Mouse (Mus musculus) left cerebral cortex, adult 8-10 months (tissue): ENCODE data around the gene Apopt1. TPM values are rescaled to one million over a fixed set of nuclear protein-coding genes. Genes with fewer than 3 reads are reported as not detected.
"Not testable (repeated sequence)": the region's sequence is repeated elsewhere in the genome, so short reads cannot be mapped to it uniquely, and the experiment has no call there.

Source experiments
- DNase-seq, 2 experiments: peaks; one replicate each; pipeline ENCODE4 v3.0.0; 2022; ENCODE audit warnings: low spot score in 2 of 2
- total RNA-seq, 4 experiments: library from RNA; stranded (reverse); gene quantifications; 2 replicates each; pipeline ENCODE4 v1.2.4; 2022

The Apopt1 gene
- total RNA-seq, 4 experiments from 2014 or later = 38.6 to 41.1 (median 39.6) TPM

DNA sequence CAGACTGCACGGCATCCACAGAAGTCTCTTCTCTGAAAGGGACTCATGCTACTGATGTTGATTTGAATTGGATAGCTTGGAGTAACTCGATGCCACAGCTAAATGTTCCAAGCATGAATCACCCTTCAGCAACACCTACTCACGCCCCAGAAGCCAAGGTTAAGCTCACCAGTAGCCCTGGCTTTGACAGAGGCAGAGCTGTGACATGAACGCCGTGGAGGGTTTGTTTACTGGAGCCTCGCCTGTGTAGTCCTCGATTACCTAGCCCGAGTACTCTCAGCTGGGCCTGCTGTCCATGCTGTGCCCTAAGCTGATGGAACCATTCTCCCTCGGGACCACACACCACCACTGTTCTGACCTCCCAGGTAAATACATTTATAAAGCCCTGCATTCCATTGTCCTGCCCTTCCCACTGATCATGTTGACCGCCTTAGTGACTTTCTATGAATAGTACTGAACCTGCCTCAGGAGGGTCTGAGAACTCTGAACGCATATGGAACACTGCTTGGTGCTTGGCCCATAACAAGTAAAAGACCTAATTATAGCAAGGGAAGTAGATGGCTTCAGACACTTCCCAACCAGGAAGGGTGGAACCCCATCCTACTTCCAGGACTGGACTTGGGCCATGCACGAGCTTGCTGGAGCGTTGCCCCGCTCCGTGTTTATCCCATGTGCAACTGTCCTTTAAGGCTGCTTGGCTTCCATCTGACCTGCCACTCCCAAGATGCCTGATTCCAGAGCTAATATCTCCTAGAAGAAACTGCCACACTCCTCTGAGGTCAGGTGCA lies 7.7 kb upstream of the Apopt1 start:
- no peak for DNase-seq

DNA sequence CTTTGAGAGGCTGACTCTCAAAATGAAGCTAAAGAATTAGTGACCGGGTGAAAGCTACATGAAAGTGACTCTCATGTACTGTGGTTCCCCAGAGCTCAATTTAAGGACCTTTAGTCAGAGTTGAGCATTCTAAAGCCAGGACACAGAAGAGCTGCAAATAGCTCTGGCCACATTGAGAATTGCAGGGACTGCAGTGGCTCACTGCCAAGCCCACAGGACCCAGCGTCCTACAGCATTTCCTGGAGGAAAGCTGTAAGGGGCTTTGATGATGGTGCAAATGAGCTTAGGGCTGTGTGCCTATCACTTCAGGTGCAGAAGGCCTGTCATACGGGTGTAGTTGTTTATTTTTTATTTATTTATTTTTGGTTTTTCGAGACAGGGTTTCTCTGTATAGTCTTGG lies 4.9 kb upstream of the Apopt1 start:
- DNase-seq = no peak

DNA sequence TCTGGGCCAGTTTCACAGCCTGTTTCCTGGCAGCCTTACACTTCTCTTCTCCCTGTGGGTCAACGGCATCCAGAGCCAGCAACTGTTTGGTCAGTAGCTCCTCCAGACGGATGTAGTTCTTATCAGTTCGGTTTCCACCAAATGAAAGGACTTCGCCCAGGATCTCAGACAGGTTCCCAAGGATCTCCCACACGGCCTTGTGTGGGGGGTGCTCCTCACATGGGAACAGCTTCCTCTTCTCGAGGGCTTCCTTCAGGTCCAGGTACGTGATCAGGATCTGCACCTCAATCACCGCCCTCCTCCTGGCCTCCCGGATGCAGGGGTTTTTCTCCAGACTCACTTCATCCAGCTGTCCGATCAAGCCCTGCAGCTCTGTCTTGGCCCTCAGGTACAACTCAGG lies 3.0 kb upstream of the Apopt1 start:
- DNase-seq = no peak

DNA sequence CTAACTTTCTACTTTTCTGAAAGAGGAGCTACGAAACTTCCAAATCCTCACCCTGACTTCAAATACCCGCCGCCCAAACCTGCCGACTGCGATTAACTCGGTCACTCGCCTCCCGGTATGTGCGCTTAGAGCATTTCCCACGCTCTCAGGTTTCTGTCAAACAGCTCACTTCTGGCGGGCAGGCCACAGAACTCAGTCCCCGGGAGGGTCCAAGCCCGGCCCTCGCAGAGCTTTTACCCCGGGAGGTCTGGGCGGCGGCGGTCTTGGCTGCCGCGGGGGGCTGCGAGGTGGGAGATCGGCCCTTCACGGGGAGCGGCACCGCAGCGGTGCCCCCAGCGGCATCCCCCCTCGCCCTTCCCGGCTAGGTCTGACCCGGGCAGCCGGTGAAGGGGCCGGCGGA lies 585 bp upstream of the Apopt1 start:
- DNase-seq = no peak

DNA sequence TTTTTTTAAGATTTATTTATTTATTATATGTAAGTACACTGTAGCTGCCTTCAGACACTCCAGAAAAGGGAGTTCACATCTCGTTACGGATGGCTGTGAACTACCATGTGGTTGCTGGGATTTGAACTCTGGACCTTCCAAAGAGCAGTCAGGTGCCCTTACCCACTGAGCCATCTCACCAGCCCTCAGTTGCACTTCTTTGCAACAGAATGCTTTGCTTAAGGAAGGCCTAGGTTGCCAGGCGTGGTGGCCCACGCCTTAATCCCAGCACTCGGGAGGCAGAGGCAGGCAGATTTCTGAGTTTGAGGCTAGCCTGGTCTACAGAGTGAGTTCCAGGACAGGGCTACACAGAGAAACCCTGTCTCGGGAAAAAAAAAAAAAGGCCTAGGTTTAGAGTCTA lies 819 bp downstream of the Apopt1 start:
- not testable (repeated sequence) for DNase-seq

DNA sequence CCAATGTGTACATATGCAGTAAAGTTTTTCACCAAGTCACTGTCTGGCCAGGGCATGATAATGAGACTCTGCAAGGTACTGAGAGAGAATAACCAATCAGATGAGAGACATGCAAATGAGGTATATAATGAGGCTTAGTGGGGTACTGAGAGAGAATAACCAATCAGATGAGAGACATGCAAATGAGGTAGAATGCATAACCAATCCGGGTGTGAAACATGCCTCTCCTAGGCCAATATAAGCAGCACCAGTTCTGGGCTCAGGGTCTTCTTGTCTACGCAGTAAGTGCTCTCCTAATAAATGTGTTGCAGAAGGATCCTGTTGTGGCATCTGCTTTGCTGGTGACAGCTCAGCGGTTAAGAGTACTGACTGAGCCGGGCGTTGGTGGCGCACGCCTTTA lies 3.4 kb downstream of the Apopt1 start:
- DNase-seq = no peak

DNA sequence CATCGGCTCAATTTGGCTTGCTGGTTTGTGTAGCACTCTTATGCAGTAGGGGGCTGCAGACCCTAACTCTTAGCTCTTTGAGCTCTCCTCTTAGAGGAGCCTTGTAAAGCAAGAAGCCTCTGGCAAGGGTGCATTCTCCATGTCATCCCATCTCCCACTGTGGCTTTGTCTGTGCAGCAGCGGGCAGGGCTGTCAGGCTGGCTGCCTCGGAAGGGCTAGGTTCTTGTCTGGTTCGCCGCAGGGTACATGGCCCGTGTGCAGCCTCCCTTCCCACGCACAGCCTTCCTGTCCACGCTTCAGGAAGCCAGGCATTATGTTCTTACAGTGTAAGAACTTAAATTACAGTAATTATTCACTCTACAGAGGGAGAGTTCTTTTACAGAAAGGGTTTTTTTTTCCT lies 5.6 kb downstream of the Apopt1 start:
- no peak for DNase-seq

DNA sequence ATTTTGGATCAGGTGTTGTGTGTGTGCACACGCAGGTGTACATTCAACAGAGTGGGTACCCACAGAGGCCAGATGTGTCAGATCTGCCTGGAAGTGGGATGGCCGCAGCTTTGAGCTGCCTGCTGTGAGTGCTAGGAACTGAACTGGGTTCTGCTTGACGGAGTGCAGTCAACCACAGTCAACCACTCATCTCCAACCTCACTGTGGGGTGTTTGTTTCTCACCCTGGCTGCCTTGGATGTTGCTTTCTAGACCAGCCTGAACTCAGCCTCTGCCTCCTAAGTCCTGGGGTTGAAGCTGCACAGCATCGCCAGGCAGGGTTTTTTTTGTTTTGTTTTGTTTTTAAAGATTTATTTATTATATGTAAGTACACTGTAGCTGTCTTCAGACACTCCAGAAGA lies 7.2 kb downstream of the Apopt1 start:
- no peak for DNase-seq

DNA sequence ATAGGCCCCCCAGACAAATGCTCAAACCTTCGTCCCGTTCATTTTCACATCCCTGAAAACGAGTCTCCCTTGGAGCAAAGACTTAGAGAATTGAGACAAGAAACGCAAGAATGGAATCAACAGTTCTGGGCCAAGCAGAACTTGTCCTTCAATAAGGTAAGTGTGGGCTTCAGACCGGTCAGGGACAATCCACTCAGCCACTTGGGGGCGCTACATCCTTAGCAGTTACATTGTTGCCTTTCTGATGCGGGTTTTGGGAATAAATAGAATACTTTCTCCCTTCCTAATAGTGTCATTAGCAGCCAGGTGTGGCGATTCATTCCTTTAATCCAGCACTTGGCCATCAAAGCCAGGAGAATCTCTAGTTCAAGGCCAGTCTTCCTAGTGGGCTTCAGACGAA lies 9.6 kb downstream of the Apopt1 start:
- DNase-seq = no peak

DNA sequence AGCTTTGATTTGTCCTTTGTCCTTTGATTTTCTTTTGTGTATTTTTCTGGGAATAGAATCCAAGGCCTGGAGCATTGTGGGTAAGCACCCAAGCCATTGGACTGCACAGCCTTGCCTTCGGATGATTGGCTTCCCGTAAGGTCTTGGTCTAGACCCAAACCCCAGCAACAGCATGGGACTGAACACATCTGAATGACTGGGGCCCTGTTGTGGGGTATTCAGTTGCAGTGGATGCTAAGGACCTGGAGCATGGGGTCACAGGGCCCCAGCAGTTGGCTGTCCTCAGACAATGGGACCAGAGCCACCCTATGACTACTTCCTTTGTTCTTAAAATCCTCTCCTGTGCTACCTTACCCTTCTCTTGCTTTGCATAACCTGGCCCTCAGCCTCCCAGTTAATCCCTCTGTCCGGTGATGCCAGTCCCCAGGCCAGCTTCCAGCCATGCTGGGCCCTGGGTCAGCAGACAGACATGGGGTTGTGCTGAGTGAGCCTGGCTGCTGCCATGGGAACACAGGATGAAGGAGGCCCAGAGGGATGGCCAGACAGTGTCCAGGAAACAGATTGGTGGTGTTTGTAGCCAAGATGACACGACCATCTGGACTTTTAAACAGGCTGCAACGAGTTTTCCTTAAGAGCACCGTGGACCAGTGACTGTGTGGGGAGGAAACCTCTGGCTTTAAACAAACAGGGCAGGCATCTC lies 11.7 kb downstream of the Apopt1 start:
- DNase-seq = no peak

DNA sequence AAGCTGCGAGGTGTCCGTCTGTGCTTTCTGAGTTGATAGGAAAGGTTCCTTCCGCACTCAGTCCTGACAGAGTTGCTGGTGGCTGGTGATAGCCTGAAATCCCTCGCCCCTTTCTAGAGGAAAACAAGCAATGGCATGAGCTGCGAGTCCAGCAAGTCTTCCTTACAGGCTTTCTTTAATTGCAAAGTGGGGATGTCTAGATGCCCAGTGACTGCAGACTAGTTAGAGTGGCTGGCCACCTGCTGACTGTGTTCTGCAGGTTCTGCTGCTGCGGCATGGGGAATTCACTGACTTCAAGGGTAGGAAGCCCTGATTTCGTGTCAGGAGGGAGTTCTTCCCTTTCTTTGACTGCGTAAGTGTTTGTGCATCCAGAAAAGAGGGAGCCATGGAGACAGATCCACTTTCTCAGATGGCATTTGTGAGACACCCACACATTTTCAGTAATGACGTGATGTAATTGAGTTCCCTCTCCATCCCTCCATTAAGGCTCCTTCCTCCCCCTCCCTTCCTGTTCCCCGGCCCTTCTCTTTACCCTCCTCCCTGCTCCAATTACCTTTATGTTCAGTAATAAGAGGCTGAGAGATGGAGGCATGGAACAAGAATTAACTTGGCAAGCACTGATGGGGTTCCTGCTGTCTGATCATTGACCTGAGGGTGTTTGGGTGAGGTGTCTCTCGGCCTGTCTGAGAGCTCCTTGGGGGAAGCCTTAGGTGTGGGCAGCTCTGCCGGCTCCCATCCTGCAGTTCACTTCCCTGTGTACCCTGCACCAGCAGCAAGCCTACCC lies 12.5 kb downstream of the Apopt1 start:
- DNase-seq = peak in 1 of 2 experiments; percentile 65

DNA sequence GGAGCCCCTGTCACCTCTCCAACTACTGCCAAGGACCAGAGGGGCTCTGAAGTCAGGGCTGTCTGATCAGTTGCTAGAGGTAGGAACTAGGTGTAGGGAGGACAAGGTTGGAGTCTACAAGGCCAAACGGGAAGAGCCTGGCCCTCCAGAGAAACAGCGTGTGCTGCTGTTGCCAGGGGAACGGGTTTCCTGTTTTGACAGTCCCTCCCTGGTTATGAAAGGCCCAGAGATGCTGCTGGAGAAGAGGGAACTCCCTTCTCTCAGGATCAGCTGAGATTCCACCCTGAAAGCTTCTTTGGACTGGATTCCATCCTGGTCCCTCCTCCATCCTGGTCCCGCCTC lies 13.0 kb downstream of the Apopt1 start:
- DNase-seq = peak in 1 of 2 experiments; percentile 63

DNA sequence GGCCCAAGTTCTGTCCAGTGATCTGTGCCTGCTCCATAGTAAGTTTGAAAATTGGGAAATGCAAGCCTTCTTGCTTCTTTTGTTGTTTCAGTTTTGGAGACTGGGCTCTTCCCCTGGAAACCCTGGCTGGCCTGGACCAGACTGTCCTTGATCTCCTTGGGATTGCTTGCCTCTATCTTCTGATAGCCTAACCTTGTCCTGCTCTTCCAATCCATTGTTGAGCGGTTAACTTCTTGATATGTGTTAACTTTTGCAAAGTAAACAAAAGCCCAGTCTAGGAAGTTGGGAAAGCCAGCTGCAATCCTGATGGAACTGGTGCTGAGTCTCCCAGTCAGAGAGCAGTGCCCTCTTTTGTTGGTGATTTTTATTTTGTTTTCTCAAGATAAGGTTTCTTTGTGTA lies 14.9 kb downstream of the Apopt1 start:
- no peak for DNase-seq

DNA sequence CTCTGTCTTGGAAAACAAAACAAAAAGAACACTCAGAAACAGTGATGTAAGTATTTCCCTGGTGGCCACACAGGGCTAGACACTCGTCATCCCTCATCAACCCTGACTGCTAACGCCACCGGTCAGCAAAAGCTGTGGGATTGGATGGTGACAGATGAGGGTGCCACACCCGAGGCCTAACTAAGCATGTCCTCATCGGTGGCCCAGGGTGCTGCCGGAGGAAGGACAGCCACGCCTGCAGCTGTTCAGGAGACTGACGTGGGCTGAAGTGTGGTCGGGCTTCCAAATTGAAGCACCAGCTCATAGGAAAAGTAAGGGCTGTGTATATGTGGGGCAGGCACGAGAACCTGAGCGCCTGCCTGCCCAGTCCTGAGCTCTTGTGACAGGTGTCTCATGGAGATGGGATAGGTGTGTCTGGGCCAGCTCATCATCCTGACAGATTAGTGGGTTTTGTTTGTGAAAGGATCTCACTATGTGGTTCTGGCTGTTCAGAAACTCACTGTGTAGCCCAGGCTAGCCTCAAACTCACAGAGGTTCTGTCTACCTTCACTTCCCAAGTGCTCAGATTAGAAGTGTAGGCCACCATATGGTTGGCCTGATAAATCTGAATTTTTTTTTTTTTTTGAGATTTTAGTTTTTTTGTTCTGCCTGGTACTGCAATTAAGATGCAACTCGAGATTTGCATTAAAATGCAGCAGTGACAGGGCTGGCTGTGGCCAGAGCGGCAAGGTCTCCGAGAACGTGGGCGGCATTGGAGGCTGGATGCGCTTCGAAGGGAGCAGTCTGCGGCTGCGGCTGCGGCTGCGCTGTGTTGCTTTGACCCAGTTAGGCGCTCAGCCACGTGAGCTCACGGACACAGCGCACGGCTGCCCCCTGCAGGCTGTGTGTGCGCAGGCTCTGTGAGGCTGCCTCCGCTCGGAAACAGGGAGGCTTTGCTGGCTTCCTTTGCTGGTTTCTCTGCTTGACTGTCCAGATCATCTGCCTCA lies 19.1 kb downstream of the Apopt1 start:
- peak; percentile 69 to 85 for DNase-seq

DNA sequence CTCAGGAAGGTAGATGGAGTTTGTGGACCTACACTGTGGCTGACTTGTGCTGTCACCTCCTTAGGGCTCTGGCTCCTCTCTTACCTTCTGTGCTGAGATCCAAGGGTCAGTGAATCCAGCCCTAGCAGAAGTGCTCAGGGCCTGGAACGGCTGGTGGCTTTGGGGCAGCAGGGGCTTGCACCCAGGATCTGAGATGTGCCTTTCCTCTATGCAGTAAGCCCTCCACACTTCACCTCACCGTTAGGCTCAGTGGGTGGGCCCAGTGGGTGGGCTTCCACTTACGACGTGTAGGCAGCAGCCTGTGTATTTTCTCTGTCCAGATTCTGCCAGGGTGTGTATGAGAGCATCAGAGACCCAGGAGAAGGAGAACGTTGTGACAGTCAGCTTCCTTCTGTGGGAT lies 19.9 kb downstream of the Apopt1 start:
- no peak for DNase-seq

DNA sequence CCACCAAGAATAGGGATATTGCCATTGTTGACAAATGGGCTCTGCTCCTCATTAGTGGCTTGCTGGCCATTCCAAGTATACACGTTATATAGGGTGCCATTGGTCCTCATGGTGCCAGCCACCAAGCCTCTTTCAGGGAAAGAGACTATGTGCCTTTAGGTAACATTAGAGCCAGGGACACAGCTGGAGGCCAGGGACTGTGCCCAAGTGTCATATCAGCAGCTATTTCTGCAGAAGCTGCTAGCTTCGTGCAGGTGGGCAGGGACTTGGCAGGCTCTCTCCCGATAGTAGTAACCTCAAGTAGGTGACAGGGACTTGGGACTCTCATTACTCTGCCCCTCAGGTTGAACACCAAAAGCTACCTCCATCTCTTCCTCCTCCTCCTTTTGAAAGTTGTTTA lies 21.9 kb downstream of the Apopt1 start:
- DNase-seq = no peak

DNA sequence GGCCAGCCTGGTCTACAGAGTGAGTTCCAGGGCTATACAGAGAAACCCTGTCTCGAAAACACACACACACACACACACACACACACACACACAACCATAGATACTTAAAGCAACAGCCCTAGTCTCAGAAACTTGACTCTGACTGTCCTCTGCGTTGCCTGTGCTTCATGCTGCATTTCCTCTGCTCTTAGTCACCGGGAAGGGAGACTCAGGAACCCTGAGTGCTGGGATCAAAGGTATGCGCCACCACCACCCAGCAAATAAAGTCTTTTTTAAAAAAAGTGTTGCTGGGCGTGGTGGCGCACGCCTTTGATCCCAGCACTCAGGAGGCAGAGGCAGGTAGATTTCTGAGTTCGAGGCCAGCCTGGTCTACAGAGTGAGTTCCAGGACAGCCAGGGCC lies 23.6 kb downstream of the Apopt1 start:
- not testable (repeated sequence) for DNase-seq

DNA sequence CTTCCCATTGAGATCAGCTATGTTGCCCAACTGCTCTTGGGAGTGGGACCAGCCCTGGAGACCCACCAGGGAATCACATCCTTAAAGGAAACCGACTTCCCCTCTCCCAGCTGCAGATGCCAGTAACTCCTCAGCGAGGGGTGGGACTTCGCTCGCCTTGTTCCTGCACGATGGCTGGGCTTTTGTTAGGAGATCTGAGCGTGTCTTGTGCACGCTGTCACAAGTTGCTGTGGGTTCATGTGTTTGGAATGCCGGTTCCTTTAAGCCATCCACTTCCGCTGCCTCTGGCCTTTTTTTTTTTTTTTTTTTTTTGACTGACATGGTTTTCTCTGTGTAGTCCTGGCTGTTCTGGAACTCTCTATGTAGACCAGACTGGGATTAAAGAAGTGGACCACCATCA lies 24.3 kb downstream of the Apopt1 start:
- no peak for DNase-seq

DNA sequence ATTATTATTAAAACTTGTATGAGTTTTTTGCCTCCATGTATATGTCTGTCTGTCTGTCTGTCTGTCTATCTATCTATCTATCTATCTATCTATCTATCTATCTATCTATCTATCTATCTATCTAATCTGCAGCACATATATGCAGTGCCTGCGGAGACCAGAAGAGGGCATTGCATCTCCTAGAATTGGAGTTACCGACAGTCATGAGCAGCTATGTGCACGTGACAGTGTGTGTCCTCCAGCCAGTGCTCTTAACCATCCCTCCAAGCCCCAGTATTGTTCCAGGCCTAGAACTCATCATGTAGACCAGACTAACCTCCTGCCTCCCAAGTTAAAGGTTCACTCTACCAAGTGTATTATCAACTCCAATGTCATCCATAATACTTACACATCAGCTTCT lies 25.7 kb downstream of the Apopt1 start:
- DNase-seq = peak in 1 of 2 experiments; percentile 63

DNA sequence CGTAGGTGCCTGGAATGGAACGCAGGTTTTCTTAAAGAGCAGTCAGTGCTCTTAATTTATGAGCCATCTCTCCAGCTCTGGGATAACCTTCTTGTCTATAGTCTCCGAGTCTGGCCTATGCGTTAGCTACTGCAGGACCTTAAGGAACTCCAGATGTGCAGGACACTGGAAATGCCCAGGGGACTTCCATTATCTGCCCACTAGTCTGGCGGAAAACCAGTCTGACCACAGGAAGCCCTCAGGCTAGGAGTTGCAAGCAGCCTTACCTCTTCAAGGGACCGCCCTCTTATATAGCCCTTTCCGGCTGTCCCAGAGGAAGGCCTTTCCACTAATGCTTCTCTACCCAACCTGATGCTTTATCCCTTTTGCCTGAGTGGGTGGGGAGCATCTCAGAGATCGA lies 28.3 kb downstream of the Apopt1 start:
- DNase-seq = no peak

DNA sequence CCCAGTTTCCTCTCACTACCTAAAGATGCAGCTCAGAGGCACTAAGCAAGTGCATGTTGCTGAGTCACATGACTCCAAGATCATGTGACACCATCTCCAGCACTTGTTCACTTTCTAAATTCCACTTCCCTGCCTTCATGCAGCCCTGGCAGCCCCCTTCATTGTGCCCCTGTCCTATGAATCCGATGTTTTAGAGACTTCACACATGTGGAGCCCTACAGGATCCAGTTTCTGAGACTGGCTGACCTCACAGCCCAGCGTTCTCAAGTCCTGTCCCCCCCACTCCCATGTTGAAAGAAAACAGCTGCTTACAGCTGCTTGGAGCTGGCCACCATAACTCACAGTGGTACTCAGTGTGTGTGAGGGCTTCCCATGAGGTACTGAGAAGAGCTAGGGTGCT lies 30.4 kb downstream of the Apopt1 start:
- no peak for DNase-seq
